Mouse (Mus musculus) MEL (cell line): ENCODE results near the gene Lhfp. TPM values are rescaled to one million over a fixed set of nuclear protein-coding genes. Genes with fewer than 3 reads are reported as not detected.

Experiments
- DNase-seq: peaks from one replicate; pipeline ENCODE4 v3.0.0; 2011; ENCODE audit warnings: low read depth, low spot score
- H3K27ac ChIP-seq: 2 replicates; pipeline ENCODE4 v1.5.1; 2012; ENCODE audit warnings: low read depth, mild to moderate bottlenecking, control low read depth, low read length, moderate library complexity; ENCODE audit not compliant: control insufficient read depth
- H3K27me3 ChIP-seq, 2 experiments: fragments of 150-350 bp in 1 of 2; sonication (generic) in 1 of 2; 2 replicates each; pipeline ENCODE4 v1.6.1; 2012; ENCODE audit warnings: low read length in 2 of 2, mild to moderate bottlenecking in 2 of 2, improper control_type of control experiment in 1 of 2, moderate library complexity in 1 of 2; ENCODE audit not compliant: insufficient read depth in 2 of 2, control insufficient read depth in 1 of 2
- H3K36me3 ChIP-seq, 2 experiments: 2 replicates each; pipeline ENCODE4 v1.6.1; 2012 to 2014; ENCODE audit warnings: low read length in 2 of 2, improper control_type of control experiment in 1 of 2, inconsistent platforms in 1 of 2, mild to moderate bottlenecking in 1 of 2; ENCODE audit not compliant: insufficient read depth in 2 of 2, control insufficient read depth in 1 of 2
- H3K4me1 ChIP-seq, 2 experiments: fragments of 150-350 bp in 1 of 2; sonication (generic) in 1 of 2; 2 replicates each; pipeline ENCODE4 v1.6.1; 2012; ENCODE audit warnings: low read length in 2 of 2, improper control_type of control experiment in 1 of 2, mild to moderate bottlenecking in 1 of 2; ENCODE audit not compliant: insufficient read depth in 2 of 2, control insufficient read depth in 1 of 2
- H3K4me3 ChIP-seq, 2 experiments: fragments of 150-350 bp in 1 of 2; sonication (generic) in 1 of 2; 2 replicates each; pipeline ENCODE4 v1.5.1; 2012; ENCODE audit warnings: low read depth in 2 of 2, low read length in 2 of 2, mild to moderate bottlenecking in 2 of 2, moderate library complexity in 2 of 2, control low read depth in 1 of 2, improper control_type of control experiment in 1 of 2; ENCODE audit not compliant: control insufficient read depth in 1 of 2, insufficient read depth in 1 of 2
- H3K79me2 ChIP-seq: 2 replicates; pipeline ENCODE4 v1.6.1; 2012; ENCODE audit warnings: mild to moderate bottlenecking, low read length, moderate library complexity; ENCODE audit not compliant: control insufficient read depth, poor library complexity, insufficient read depth
- H3K9ac ChIP-seq: 2 replicates; pipeline ENCODE4 v1.6.1; 2012; ENCODE audit warnings: low read depth, mild to moderate bottlenecking, control low read depth, low read length, moderate library complexity; ENCODE audit not compliant: control insufficient read depth, poor library complexity, severe bottlenecking
- H3K9me3 ChIP-seq: fragments of 150-350 bp; sonication (generic); replicated peaks from 2 replicates; pipeline ENCODE4 v1.6.1; 2012; ENCODE audit warnings: mild to moderate bottlenecking, low read length, improper control_type of control experiment, moderate library complexity; ENCODE audit not compliant: insufficient read depth
- BHLHE40 ChIP-seq: IDR thresholded peaks from 2 replicates; pipeline ENCODE4 v1.6.1; 2012; ENCODE audit warnings: low read depth, mild to moderate bottlenecking, inconsistent platforms, low read length, improper control_type of control experiment, borderline replicate concordance
- CHD2 ChIP-seq: IDR thresholded peaks from 2 replicates; pipeline ENCODE4 v1.6.1; 2011; ENCODE audit warnings: low read length, improper control_type of control experiment
- CTCF ChIP-seq, 3 experiments: IDR thresholded peaks in 2 of 3; conservative IDR thresholded peaks in 1 of 3; 2 replicates each; pipeline ENCODE4 v1.5.1; 2011 to 2012; ENCODE audit warnings: low read length in 3 of 3, low read depth in 2 of 3, mild to moderate bottlenecking in 2 of 3, improper control_type of control experiment in 1 of 3, inconsistent platforms in 1 of 3, mixed read lengths in 1 of 3, moderate library complexity in 1 of 3; ENCODE audit not compliant: control insufficient read depth in 1 of 3, insufficient read depth in 1 of 3, poor library complexity in 1 of 3, severe bottlenecking in 1 of 3
- ELF1 ChIP-seq: IDR thresholded peaks from 2 replicates; pipeline ENCODE4 v1.6.1; 2014; ENCODE audit warnings: low read depth, mild to moderate bottlenecking, inconsistent platforms, low read length, improper control_type of control experiment, moderate library complexity
- ETS1 ChIP-seq: IDR thresholded peaks from 2 replicates; pipeline ENCODE4 v1.6.1; 2012; ENCODE audit warnings: low read depth, mild to moderate bottlenecking, inconsistent platforms, low read length, improper control_type of control experiment, moderate library complexity
- GATA1 ChIP-seq: IDR thresholded peaks from 2 replicates; pipeline ENCODE4 v1.6.1; 2011; ENCODE audit warnings: low read depth, low read length, improper control_type of control experiment
- HCFC1 ChIP-seq: IDR thresholded peaks from 2 replicates; pipeline ENCODE4 v1.6.1; 2012; ENCODE audit warnings: low read depth, mild to moderate bottlenecking, inconsistent platforms, low read length, improper control_type of control experiment, moderate library complexity
- MEF2A ChIP-seq: IDR thresholded peaks from 2 replicates; pipeline ENCODE4 v1.6.1; 2014; ENCODE audit warnings: low read depth, mild to moderate bottlenecking, inconsistent platforms, low read length, improper control_type of control experiment; ENCODE audit not compliant: poor library complexity, insufficient replicate concordance, severe bottlenecking; ENCODE audit errors: extremely low read depth
- MXI1 ChIP-seq: IDR thresholded peaks from 2 replicates; pipeline ENCODE4 v1.6.1; 2011; ENCODE audit warnings: mild to moderate bottlenecking, low read depth, low read length, improper control_type of control experiment
- NELFE ChIP-seq: IDR thresholded peaks from 2 replicates; pipeline ENCODE4 v1.6.1; 2011; ENCODE audit warnings: low read depth, low read length, improper control_type of control experiment
- POLR2AphosphoS5 ChIP-seq: IDR thresholded peaks from 2 replicates; pipeline ENCODE4 v1.6.1; 2012; ENCODE audit warnings: low read depth, borderline replicate concordance, mild to moderate bottlenecking, inconsistent platforms, low read length, moderate library complexity, mixed read lengths
- RAD21 ChIP-seq: IDR thresholded peaks from 2 replicates; pipeline ENCODE4 v1.6.1; 2011; ENCODE audit warnings: mild to moderate bottlenecking, low read depth, low read length, improper control_type of control experiment
- SMC3 ChIP-seq: IDR thresholded peaks from 2 replicates; pipeline ENCODE4 v1.6.1; 2011; ENCODE audit warnings: low read depth, low read length, improper control_type of control experiment
- TBP ChIP-seq: IDR thresholded peaks from 2 replicates; pipeline ENCODE4 v1.8.0; 2011; ENCODE audit warnings: low read depth, low read length, improper control_type of control experiment
- USF2 ChIP-seq, 2 experiments: IDR thresholded peaks; 2 replicates each; pipeline ENCODE4 v1.6.1; 2011 to 2012; ENCODE audit warnings: improper control_type of control experiment in 2 of 2, low read length in 2 of 2, borderline replicate concordance in 1 of 2, inconsistent platforms in 1 of 2, low read depth in 1 of 2, mild to moderate bottlenecking in 1 of 2; ENCODE audit not compliant: insufficient read depth in 1 of 2
- ZC3H11A ChIP-seq: IDR thresholded peaks from 2 replicates; pipeline ENCODE4 v1.6.1; 2012; ENCODE audit warnings: low read depth, mild to moderate bottlenecking, inconsistent platforms, low read length, improper control_type of control experiment
- polyA plus RNA-seq, 2 experiments: library from polyadenylated mRNA; stranded (reverse) in 1 of 2; unstranded in 1 of 2; fragments of >175 nt in 1 of 2; fragments of >200 nt in 1 of 2; gene quantifications; 2 replicates each; pipeline versions ENCODE4 v1.2.1 to v1.2.4; 2012; ENCODE audit warnings: low replicate concordance in 2 of 2, low read depth in 1 of 2; ENCODE audit not compliant: insufficient read length in 2 of 2, insufficient read depth in 1 of 2, missing spikeins in 1 of 2
- total RNA-seq: library from RNA; depleted of rRNA; stranded (reverse); fragments of 300-350 nt; gene quantifications from 2 replicates; pipeline ENCODE4 v1.2.3, GENCODE M21; 2012

The Lhfp gene
- total and polyA plus RNA-seq, 3 experiments, result not detected

- Histone ChIP-seq H3K4me3 (no peak overlapping the region), H3K9me3 (no peaks in the 10 kb centered on the region), H3K36me3 (no peaks in the 10 kb centered on the region), H3K79me2 (no peaks in the 10 kb centered on the region), H3K9ac (no peak overlapping the region), H3K27me3 (no peaks in the 10 kb centered on the region), H3K27ac (no peak overlapping the region), H3K4me1 (no peaks in the 10 kb centered on the region)
- no peak for TF ChIP-seq MEF2A
- TF ChIP-seq CTCF (IDR thresholded peaks at IDR 0.05 in 2 of 3, conservative IDR thresholded peaks at IDR 0.05 in 1 of 3; ENCODE audit: control insufficient read depth in 1 of 3, insufficient read depth in 1 of 3, low read depth in 2 of 3, low read length in 3 of 3, poor library complexity in 1 of 3, severe bottlenecking in 1 of 3), result no peak
- no peak for TF ChIP-seq RAD21
- no peak for TF ChIP-seq HCFC1
- TF ChIP-seq ETS1, result no peak
- no peak for TF ChIP-seq GATA1
- TF ChIP-seq MXI1, result no peak
- DNase-seq, result no peak
Observed at GRCm38 (mm10) chr3:53200853-53201252, 159.5 kb downstream of the Lhfp start.

GRCm38 (mm10) chr3:53201670-53202069, 160.3 kb downstream of the Lhfp start:
- DNase-seq, result no peak
- Histone ChIP-seq H3K36me3 (no peaks in the 10 kb centered on the region), H3K4me3 (no peak overlapping the region), H3K27me3 (no peaks in the 10 kb centered on the region), H3K4me1 (no peaks in the 10 kb centered on the region), H3K79me2 (no peaks in the 10 kb centered on the region), H3K9ac (no peak overlapping the region), H3K9me3 (no peaks in the 10 kb centered on the region), H3K27ac (no peak overlapping the region)
- TF ChIP-seq SMC3, result no peak

DNA sequence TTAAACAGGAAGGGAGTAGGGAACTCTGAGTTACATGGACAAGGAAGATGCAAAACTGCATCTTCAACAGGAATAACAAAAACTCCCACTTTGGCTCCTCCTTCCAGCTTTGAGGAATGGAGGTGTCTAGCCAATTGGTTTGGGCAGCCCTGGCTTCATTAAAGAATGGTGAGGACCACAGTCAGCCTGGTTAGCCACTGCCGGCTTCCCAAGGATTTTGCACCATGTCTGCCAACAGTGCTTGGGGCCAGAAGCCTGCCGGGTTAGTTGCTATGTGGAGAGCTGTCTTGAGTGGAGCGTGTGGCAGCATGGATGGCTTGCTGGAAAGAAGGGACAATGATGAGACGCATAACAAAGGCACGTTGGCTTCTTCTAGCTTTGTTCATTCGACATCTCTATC, 160.9 kb downstream of the Lhfp start:
- no peak overlapping the region for H3K4me3 ChIP-seq
- no peak overlapping the region for H3K9ac ChIP-seq
- H3K4me1 ChIP-seq, result no peaks in the 10 kb centered on the region
- no peak for DNase-seq
- no peaks in the 10 kb centered on the region for H3K36me3 ChIP-seq
- TF ChIP-seq HCFC1 (no peak), RAD21 (no peak), CHD2 (no peak), ZC3H11A (no peak), USF2 (IDR thresholded peaks at IDR 0.05; ENCODE audit: borderline replicate concordance in 1 of 2, insufficient read depth in 1 of 2, low read depth in 1 of 2, low read length in 2 of 2) (no peak), SMC3 (no peak), TBP (no peak), NELFE (no peak), POLR2AphosphoS5 (no peak), ELF1 (no peak), BHLHE40 (no peak), MEF2A (no peak), GATA1 (no peak)
- no peak overlapping the region for H3K27ac ChIP-seq
- no peaks in the 10 kb centered on the region for H3K79me2 ChIP-seq
- no peaks in the 10 kb centered on the region for H3K27me3 ChIP-seq
- no peaks in the 10 kb centered on the region for H3K9me3 ChIP-seq
